Mouse (Mus musculus) activated CD4-positive, CD25-positive, alpha-beta regulatory T cell, adult 4 months (primary cell): ENCODE results near the gene Fbxo47. TPM values are rescaled to one million over a fixed set of nuclear protein-coding genes. Genes with fewer than 3 reads are reported as not detected.

Experiments
- ATAC-seq: one replicate; pipeline ENCODE4 v1.8.0; 2017
- polyA plus RNA-seq, 2 experiments: library from polyadenylated mRNA; unstranded; fragments of 100-300 nt; shearing (Covaris generic); gene quantifications; one replicate each; pipeline ENCODE4 v1.2.1; 2017

Fbxo47 gene
- polyA plus RNA-seq, 2 experiments from 2014 or later = 0.29 to 0.74 TPM

DNA sequence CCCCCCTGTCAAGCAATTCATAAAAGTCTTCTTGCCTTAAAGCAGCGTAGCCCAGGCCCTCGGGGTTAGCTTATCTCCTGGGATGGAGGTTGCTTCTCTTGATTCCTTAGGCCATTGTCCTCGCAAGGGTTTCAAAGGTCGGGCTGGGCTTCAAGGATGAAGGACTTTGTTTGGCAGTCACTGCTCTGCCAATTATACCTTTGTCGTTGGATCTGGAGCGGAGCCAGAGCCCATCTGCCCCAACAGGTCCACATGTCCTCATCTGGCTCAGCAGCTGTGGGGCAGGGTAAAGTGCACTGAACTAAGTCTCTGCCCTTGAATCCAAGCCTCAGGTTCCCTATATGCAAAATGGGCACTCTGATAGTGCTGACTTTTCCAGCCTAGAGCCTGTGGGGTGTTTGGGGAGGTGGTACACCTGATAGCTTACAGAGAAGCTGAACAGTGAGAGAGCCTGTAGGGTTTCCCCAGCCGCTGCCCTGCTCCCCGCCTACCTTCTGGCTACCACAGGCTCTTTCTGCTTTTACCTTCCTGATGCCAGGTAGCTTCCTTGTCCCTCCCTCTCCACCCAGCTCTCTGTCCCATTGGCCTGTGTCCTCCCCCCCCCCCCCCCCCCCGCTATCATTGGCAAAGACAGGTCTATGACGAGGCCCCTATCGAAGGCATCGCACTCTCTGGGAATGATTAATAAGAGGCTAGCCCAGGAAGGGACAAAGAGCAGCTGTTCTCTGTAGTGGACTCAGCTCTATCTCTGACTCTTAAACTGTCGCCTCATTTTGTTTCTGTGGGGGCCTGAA, 72.2 kb downstream of the Fbxo47 start:
- ATAC-seq = no peak

DNA sequence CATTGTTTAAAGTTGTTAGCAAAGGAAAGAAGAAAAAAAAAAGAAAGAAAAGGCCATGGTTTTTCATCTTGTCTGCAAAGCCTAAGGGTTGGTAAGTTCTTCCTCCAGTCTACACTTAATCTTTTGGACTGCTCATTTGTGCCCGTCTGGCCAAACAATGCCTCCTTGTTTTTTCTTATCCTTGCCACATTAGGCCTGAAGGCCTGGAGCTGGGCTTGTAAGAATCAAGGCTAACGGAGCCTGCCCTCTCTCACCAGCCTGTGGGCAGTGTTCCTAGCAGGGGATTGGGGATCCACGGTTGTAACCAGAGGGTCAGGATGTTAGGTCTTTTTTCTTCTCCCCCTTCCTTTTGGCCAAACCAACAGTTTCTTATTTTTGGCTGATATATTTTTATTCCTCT, 73.0 kb downstream of the Fbxo47 start:
- ATAC-seq = no peak

DNA sequence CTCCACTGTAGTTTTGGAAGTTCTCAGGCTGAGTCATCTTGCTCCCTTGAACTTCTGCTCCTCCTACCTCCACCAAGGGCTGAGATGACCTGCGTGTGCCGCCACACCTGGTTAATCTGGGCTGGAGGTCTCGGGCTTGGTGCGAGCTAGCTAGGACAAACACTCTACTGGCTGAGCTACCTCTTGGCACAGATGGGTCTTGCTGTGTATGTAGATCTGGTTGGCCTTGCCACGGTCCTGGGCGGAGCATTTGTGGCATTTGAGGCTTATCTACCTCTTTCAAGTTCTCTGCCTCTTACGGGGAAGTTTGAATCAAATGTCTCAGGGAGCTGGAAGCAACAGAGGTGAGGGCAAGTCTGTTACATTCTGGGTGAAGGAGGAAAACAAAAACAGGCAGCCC, 73.6 kb downstream of the Fbxo47 start:
- ATAC-seq = peak; percentile 51

DNA sequence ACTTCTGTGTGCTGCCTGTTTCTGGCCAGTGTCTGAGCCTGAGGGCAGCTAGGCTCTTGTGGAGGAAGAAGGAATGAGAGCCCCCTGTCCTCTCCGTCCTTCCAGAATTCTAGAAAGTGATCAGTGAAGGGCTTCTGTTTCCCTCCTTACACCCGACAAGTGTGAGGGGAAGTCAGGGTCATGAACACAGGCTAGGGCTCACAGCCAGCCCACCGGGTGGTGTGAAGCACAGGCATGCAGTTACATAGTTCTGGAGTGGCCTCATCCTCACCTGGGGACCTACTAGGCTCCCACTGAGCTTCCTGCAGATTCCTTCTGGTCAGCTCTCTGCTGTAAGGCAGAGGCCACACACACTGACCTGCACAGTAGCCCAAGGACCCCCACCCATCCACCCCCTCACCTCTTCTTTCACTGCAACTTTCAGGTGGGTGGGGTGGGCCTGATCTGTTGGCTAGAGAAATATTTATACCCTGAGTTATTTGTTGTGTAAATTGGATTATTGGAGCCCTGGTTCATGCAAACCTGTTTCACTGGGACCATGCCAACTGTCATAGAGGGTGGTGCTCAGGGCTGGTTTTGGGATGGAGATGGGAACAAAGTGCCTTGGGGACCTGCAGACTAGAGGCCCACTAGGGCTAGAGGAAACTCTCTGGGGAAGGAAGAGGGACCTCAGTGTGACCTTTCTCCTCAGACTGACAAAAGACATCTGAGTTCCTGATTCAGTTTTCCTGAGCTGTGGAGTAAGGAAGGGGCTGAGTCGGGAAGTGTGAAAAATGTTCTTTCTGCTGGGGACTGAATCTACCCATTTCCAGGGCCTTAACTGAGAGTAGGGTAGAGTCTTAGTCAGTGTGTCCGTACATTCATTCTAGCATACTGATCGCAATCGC, 74.5 kb downstream of the Fbxo47 start:
- no peak for ATAC-seq

DNA sequence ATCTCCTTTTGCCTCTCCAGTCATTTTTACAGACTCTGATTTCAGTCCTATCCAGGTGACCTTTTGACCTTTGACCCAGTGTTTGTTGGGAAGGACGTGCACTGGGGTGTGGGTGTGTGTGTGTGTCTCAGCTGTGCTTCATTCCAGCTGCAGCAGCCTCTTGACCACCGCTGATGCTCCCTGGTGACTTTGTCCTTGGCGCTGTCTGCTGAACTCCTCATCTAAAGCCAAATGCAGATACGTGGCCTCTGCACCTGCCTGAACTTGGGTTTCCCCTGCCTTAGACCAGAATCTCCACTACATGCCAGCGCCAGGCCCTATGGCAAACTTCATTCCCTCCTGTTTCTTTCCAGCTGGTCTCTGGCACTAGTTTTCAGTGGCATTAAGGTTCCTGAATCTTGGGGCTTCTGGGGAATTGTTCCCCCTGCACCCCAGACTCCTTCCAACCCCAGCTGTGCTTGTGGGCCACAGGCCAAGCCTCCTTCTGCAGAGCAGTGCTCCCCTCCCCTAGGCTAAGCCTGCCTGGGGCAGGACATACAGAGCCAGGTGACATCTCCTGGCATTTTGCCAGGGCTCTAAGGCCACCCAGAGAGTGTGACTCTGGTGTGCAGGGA, 75.2 kb downstream of the Fbxo47 start:
- ATAC-seq = no peak

DNA sequence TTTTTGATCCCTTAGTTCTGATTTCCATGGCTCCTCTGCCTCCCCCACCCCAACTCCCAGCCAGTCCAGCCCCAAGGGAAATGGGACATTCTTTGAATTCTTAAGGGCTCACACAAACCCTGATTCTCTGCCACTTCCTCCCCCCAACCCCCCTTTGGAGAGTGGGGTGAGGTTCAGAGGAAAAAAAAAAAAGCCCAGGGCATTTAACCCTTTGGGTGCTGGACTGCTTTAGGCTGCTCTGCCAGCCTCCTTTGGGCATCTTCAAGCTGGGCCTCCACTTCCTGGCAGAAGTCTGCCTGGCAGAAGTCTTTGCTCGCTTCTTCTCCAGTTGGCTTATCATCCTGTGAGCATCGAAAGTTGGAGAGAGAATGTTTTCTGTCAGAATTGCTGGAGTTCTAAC, 75.9 kb downstream of the Fbxo47 start:
- no peak for ATAC-seq

DNA sequence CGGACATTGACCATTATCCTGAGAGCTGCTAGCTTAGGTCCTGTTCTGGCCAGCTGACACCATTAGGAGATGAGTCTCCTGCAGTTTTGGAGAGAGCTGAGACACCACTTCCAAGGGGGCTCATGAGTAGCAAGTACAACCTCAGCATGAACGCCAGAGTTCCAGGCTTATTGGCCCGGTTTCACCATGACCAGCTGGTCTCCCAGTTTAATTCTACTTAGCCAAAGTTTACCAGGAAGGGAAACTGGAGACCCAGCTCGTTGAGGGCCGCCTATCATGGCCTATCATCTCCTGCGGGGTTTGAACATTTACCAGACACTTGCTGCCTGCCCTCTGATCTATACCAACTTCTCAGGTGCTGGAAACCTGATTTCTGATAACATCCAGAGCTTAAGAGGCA, 76.3 kb downstream of the Fbxo47 start:
- ATAC-seq = no peak

DNA sequence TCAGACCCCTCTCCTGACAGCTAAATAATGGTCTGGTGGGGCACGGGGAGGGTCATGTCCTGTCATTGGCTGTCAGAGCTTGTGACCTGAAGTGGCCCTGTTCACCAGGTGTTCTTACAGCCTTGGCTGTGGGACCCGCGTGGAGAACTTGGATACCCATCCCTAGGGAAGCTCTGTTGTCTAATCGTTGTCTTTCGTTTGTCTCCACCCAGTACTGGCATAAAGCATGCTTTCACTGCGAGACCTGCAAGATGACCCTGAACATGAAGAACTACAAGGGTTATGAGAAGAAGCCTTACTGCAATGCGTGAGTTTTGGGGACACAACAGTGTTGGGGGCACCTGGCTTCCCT, 77.4 kb downstream of the Fbxo47 start:
- no peak for ATAC-seq

DNA sequence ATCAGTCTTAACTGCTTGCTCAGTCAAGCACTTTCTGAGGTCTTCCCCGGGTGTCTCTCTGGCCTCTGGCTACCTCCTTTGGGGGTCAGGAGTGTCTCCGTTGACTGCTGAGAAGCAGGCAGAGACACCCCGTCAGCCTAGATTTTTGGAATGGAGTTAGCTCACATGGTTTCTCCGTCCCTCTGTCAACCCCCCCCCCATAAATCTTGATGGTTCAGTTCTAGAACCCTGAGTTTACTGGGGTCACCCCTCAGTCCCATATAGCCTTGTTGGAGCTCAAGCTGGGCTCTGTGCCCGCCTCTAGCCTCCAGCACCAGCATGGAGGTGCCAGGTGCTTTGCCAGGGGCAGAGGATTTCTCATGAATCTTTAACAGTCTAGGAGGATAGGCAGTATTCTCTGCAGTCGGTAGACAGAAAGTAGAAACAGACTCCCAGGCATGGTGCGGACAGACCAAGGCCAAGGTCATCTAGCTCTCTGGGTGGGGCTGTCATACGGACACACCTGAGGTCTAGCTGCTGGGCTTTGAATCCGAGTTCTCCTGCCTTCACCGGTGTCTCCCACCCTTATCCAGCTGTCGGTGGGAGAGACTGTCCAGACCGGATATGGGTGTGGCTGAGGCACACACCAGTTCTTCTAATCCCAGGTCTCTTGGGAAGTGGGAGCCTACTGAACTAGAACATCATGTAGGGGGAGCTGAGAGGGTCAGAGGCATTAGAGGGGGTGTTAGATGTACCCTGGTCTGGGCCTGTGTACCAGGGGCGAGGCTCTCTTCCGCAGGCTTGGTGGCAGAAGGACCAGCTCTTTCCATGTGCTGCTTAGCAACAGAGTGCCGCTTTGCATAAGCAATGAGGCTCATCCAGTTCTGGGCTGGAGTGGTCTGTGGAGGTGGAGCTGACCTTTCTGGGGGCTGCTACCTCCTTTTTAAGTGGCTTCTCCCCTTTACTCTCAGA, 78.0 kb downstream of the Fbxo47 start:
- ATAC-seq = no peak

DNA sequence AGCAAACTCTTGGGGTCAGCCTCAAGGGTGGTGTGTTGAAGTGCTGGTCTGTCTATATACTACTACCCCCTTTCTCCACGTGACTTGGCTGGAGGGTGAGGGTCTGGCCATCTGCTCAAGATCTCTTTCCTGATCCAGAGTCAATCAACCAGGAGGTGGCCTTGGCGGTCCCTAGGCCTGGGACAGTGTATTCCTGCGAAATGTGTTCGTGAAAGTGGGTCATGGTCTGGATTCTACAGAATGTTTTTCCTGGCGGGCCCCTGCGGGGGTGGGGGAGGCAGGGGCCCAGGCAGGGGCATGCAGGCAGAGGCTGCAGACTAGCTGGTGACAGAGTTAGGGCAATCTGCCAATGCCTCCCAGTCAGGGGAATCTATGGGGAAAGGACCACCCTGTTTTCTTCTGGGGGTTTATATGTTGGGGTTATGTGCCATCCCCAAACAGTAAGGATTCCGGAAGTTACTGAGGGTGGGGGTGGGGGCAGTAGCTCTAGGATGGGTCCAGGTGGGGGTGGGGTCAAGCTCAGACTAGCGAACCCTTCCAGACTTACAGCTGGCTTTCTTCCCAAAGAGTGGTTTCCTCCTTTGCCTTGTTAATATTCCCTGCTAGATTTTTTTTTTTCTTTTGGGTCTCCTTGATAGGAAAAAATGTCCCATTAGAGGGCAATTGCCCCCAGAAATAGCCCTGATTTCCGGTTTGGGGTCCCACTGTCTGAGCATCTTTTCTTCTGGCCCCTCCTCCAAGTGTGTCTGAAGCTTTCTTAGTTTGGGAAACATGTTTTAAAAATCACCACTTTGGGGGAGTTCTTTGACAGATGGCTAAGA, 78.9 kb downstream of the Fbxo47 start:
- no peak for ATAC-seq

DNA sequence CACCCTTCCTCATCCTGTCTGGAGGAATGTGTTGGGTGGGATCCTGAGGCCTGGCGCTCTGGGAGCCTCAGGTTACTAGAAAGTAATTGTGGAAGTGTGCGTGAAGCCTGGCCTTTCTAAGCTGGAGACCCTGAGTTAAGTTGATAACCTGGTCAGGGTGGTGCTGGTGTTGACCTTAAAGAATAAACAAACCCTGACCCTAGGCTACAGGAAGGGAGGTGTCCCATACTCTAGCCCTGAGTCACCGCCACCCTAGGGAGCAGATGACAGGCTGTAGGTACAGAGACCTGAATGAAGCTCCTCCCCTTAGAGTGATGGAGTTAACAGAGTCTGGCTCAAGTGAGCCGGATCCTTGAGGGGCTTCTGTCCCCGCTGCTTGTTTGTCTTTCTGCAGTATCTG, 80.1 kb downstream of the Fbxo47 start:
- ATAC-seq = no peak

Other genes with a start within 250 kb of the Fbxo47 start
- 10 to 100 TPM; 13.9 to 15.2 TPM for gene Mllt6, start 220.7 kb downstream of the Fbxo47 start, polyA plus RNA-seq
- 10 to 100 TPM; 91.3 to 99.5 TPM for gene Cisd3, start 198.3 kb downstream of the Fbxo47 start, polyA plus RNA-seq
- 1 to 10 TPM; 3.1 to 4.7 TPM for gene Pcgf2, start 183.7 kb downstream of the Fbxo47 start, polyA plus RNA-seq
- 100 to 1,000 TPM; 422 to 486 TPM for gene Psmb3, start 180.8 kb downstream of the Fbxo47 start, polyA plus RNA-seq
- 1 to 10 TPM; 2.0 to 2.3 TPM for gene Pip4k2b, start 139.4 kb downstream of the Fbxo47 start, polyA plus RNA-seq
- gene Cwc25, start 117.6 kb downstream of the Fbxo47 start, polyA plus RNA-seq = 10 to 100 TPM; 21.3 to 22.8 TPM
- under 1 TPM in 1 of 2 experiments, not detected in 1; 0.74 TPM for gene 1700001P01Rik, start 108.2 kb downstream of the Fbxo47 start, polyA plus RNA-seq
- gene Rpl23, start 101.7 kb downstream of the Fbxo47 start, polyA plus RNA-seq = 1,000 to 10,000 TPM; 1,077 to 1,095 TPM
- 10 to 100 TPM; 44.4 to 52.4 TPM for gene Lasp1, start 85.2 kb downstream of the Fbxo47 start, polyA plus RNA-seq
- 1 to 10 TPM; 1.6 to 1.7 TPM for gene B230217C12Rik, start 43.4 kb downstream of the Fbxo47 start, polyA plus RNA-seq
- gene Plxdc1, start 102.3 kb upstream of the Fbxo47 start, polyA plus RNA-seq = 1 to 10 TPM; 5.8 to 6.4 TPM
- gene Arl5c, start 112.0 kb upstream of the Fbxo47 start, polyA plus RNA-seq = 10 to 100 TPM; 70.4 to 78.5 TPM
- gene Cacnb1, start 138.9 kb upstream of the Fbxo47 start, polyA plus RNA-seq = 1 to 10 TPM; 1.4 to 2.9 TPM
- gene Rpl19, start 142.6 kb upstream of the Fbxo47 start, polyA plus RNA-seq = 1,000 to 10,000 TPM; 3,386 to 3,946 TPM
- gene Stac2, start 169.3 kb upstream of the Fbxo47 start, polyA plus RNA-seq = under 1 TPM in 1 of 2 experiments, not detected in 1; 0.37 TPM